Mouse (Mus musculus): ENCODE measurements at regions not wholly inside any gene's neighbourhood (a gene's known extent, or its start where the extent isn't known, plus 50 kb on each side); places are given as distances from the start of the nearest gene placed in this dataset.
A peak's percentile ranks its signal among the peaks of the same experiment; 100 is the strongest.

GRCm38 (mm10) chr13:82453650-82454049 lies 670.8 kb downstream of the Cetn3 start:
- peak; percentile 25 for DNase-seq (ENCODE audit: low read depth)
- TF ChIP-seq POLR2A (IDR thresholded peaks at IDR 0.05; ENCODE audit: borderline replicate concordance, extremely low read depth, insufficient read depth, insufficient read length, poor library complexity, severe bottlenecking) (no peak), CTCF (IDR thresholded peaks at IDR 0.05; ENCODE audit: borderline replicate concordance, extremely low read depth, insufficient read depth, insufficient read length) (no peak)

GRCm38 (mm10) chr13:82483265-82483929 lies 700.5 kb downstream of the Cetn3 start:
- DNase-seq (ENCODE audit: low read depth) = peak; percentile 36
- no peak for TF ChIP-seq POLR2A (IDR thresholded peaks at IDR 0.05; ENCODE audit: borderline replicate concordance, extremely low read depth, insufficient read depth, insufficient read length, poor library complexity, severe bottlenecking)
- TF ChIP-seq CTCF (IDR thresholded peaks at IDR 0.05; ENCODE audit: borderline replicate concordance, extremely low read depth, insufficient read depth, insufficient read length) = no peak

DNA sequence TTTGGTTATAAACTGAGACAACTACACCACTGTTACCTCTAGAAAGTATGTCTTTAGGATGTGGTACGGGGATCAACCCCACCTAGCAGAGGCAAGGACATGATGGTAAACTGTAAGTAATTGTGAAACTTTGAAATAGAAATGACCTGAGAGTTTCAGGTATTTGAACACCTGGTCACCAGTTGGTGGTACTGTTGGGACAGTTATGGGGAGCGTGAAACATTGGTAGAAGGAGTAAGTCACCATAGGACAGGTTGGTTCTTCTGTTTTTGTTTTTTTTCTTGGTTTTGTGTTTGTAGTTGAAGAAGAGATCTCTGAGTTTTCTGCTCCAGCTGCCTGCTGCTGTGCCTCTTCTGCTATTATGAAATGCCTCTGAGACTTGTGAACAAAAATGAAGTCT lies 713.7 kb downstream of the Cetn3 start:
- DNase-seq (ENCODE audit: low read depth) = no peak
- TF ChIP-seq CTCF (IDR thresholded peaks at IDR 0.05; ENCODE audit: borderline replicate concordance, extremely low read depth, insufficient read depth, insufficient read length) (no peak), POLR2A (IDR thresholded peaks at IDR 0.05; ENCODE audit: borderline replicate concordance, extremely low read depth, insufficient read depth, insufficient read length, poor library complexity, severe bottlenecking) (no peak)

DNA sequence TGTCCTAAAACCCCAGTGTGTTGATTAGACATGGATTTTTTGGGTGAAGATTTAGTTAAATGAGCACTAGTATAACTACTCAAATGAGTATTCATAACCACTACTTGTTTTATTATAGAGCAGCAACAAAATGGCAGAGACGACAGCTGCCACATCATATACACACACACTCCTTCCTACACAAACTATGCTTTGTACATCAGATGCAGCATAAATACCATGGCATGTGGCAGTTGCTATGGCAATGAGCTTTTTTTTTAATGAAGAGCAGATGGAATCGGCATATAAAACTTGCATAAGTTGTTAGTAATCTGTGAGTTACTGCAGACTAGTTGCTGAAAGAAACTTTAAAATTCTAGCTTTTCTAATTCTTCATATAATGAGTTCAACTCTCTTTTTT lies 725.3 kb downstream of the Cetn3 start:
- TF ChIP-seq POLR2A (IDR thresholded peaks at IDR 0.05; ENCODE audit: borderline replicate concordance, extremely low read depth, insufficient read depth, insufficient read length, poor library complexity, severe bottlenecking) = no peak
- peak; percentile 75 for DNase-seq (ENCODE audit: low read depth)

DNA sequence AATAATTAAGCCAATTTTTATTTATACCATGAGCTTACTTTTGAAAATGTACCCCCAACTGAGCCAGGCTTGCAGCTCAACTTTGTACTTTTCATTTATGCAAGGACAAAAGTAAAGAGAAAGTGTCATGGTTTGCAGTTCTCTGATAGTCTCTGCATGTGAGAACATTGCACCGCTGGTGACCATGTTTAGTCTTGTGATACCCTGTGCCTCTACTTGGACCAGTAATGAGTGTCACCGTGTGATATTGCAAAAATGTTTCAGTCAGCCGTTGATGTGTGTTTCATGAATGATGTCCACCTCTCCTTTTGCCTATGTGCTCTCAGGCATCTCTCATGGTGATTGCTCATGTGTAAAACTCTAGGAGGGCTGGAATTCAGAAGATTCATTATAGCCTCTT lies 726.6 kb downstream of the Cetn3 start:
- TF ChIP-seq POLR2A (IDR thresholded peaks at IDR 0.05; ENCODE audit: borderline replicate concordance, extremely low read depth, insufficient read depth, insufficient read length, poor library complexity, severe bottlenecking) = no peak
- no peak for TF ChIP-seq CTCF (IDR thresholded peaks at IDR 0.05; ENCODE audit: borderline replicate concordance, extremely low read depth, insufficient read depth, insufficient read length)
- DNase-seq (ENCODE audit: low read depth) = peak; percentile 14

All from brain, embryonic 14.5 days (tissue).